Mouse (Mus musculus) lung, postnatal 0 days (tissue): ENCODE data around the gene Gtdc1.

Experiments used
- CTCF ChIP-seq: IDR thresholded peaks from 2 replicates; pipeline ENCODE4 v1.5.1; 2016; ENCODE audit warnings: antibody characterized with exemption, mild to moderate bottlenecking
- EP300 ChIP-seq: IDR thresholded peaks from 2 replicates; pipeline ENCODE4 v1.6.1; 2016; ENCODE audit warnings: antibody characterized with exemption, mild to moderate bottlenecking, control low read depth

DNA sequence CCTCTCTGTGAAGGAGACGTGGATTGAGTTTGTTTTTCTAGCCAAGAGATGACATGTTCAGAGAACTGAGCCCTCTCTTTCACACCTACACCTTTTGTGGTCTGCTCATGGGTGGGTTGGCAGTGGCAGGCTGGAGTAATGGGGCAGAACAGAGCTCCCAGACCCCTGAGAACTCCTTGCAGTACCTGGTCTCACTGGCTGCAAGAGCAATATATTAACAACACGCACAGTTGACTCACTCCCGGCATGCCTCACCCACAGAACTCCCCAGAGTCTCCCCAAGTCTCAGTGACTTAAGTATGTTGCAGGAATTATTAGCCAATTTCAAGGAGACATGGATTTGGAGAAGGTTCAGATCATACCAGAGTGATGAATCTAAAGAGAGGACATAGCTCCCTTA, 49.6 kb upstream of the Gtdc1 start:
- TF ChIP-seq CTCF (no peak), EP300 (no peak)
